Mouse (Mus musculus) kidney, embryonic 14.5 days (tissue): Measurements from ENCODE around the gene Lrp5. TPM values are rescaled to one million over a fixed set of nuclear protein-coding genes. Genes with fewer than 3 reads are reported as not detected.

Experiments
- ATAC-seq: fragments of 200-750 bp; cut with Nextera tagmentation; 2 replicates; pipeline ENCODE4 v1.8.0; 2017; ENCODE audit warnings: moderate number of reproducible peaks, mild to moderate bottlenecking, moderate TSS enrichment, moderate library complexity; ENCODE audit not compliant: low FRiP score, low TSS enrichment
- H3K27ac ChIP-seq: fragments of 300-500 bp; sonication (generic); 2 replicates; pipeline ENCODE4 v1.5.1; 2014; ENCODE audit warnings: low read depth, mild to moderate bottlenecking, low read length, moderate library complexity, mixed read lengths
- H3K27me3 ChIP-seq: fragments of 300-500 bp; sonication (generic); 2 replicates; pipeline ENCODE4 v1.6.1; 2014; ENCODE audit warnings: mild to moderate bottlenecking, low read length; ENCODE audit not compliant: control insufficient read depth, insufficient read depth
- H3K36me3 ChIP-seq: fragments of 300-500 bp; sonication (generic); 2 replicates; pipeline ENCODE4 v1.6.1; 2014; ENCODE audit warnings: low read length, mixed read lengths; ENCODE audit not compliant: control insufficient read depth, insufficient read depth
- H3K4me1 ChIP-seq: fragments of 300-500 bp; sonication (generic); 2 replicates; pipeline ENCODE4 v1.6.1; 2014; ENCODE audit warnings: low read length, mixed read lengths; ENCODE audit not compliant: control insufficient read depth, insufficient read depth
- H3K4me2 ChIP-seq: fragments of 300-500 bp; sonication (generic); replicated peaks from 2 replicates; pipeline ENCODE4 v1.6.1; 2014; ENCODE audit warnings: low read depth, mild to moderate bottlenecking, low read length
- H3K4me3 ChIP-seq: fragments of 300-500 bp; sonication (generic); 2 replicates; pipeline ENCODE4 v1.5.1; 2014; ENCODE audit warnings: mild to moderate bottlenecking, low read length
- H3K9ac ChIP-seq: fragments of 300-500 bp; sonication (generic); 2 replicates; pipeline ENCODE4 v1.6.1; 2014; ENCODE audit warnings: low read depth, mild to moderate bottlenecking, low read length, moderate library complexity
- H3K9me3 ChIP-seq: fragments of 300-500 bp; sonication (generic); 2 replicates; pipeline ENCODE4 v1.6.1; 2016; ENCODE audit warnings: low read length; ENCODE audit not compliant: control insufficient read depth
- WGBS: fragments of 180-500 bp; shearing (Covaris S2); extraction: QIAGEN DNeasy Blood & Tissue Kit; methylation state at CpG from one replicate; pipeline ENCODE4 v1.1.7; 2014; 5-methylcytosine and 5-hydroxymethylcytosine counted together
- polyA plus RNA-seq: library from polyadenylated mRNA; unstranded; fragments of >200 nt; fragmentation: Nextera tagmentation; extraction: Ambion mirVana; gene quantifications from 2 replicates; pipeline ENCODE4 v1.2.1, GENCODE M21; 2014

The Lrp5 gene
- polyA plus RNA-seq, 1 experiment from 2014 or later: 10.1 TPM

- no peak for ATAC-seq
- no peak overlapping the region for H3K27ac ChIP-seq
- H3K4me3 ChIP-seq: no peak overlapping the region
- H3K4me2 ChIP-seq: no peak overlapping the region
- no peak overlapping the region for H3K9ac ChIP-seq
- no peaks in the 10 kb centered on the region for H3K4me1 ChIP-seq
- no peaks in the 10 kb centered on the region for H3K27me3 ChIP-seq
- no peaks in the 10 kb centered on the region for H3K9me3 ChIP-seq
- H3K36me3 ChIP-seq: peaks cover 23% of the 10 kb centered on the region
- 94% methylated on average over 5 of the region's 5 CpGs for WGBS
These were observed 146.9 kb downstream of the Lrp5 start for GRCm38 (mm10) chr19:3539456-3539855.

- H3K4me3 ChIP-seq: no peak overlapping the region
- no peak for ATAC-seq
- H3K27ac ChIP-seq: no peak overlapping the region
- H3K36me3 ChIP-seq: peaks cover 10% of the 10 kb centered on the region; the same call in 1 of the 2 replicates
- WGBS: 93% methylated on average over 6 of the region's 6 CpGs
- no peak overlapping the region for H3K9ac ChIP-seq
- no peaks in the 10 kb centered on the region for H3K9me3 ChIP-seq
- H3K4me2 ChIP-seq: no peak overlapping the region
- H3K27me3 ChIP-seq: no peaks in the 10 kb centered on the region
- no peaks in the 10 kb centered on the region for H3K4me1 ChIP-seq
These were observed 148.7 kb downstream of the Lrp5 start for GRCm38 (mm10) chr19:3537658-3538057.

DNA sequence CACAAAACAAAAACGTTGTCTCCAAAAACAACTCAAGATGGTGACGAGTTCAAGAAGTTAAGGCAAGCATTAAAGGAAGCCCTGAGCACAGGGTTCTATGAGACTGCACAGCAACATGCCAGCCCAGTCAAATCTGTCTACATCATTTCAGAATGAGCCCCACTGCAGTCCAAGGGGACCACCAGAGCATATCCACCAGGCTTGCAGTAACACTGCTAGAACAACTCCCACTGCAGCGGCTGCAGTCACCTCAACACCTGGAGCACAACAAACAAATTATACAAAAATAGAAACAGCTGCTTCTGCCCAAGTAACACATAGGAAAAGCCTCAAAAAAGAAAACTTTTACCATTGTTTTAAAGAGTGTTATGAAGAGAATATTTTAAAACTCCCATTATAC is 151.4 kb downstream of the Lrp5 start:
- 82% methylated on average over 3 of the region's 3 CpGs for WGBS
- Histone ChIP-seq H3K36me3 (peaks cover 3% of the 10 kb centered on the region; the same call in 1 of the 2 replicates), H3K4me3 (no peak overlapping the region), H3K27ac (no peak overlapping the region), H3K4me2 (no peak overlapping the region), H3K9ac (no peak overlapping the region), H3K9me3 (no peaks in the 10 kb centered on the region), H3K27me3 (no peaks in the 10 kb centered on the region), H3K4me1 (no peaks in the 10 kb centered on the region)
- no peak for ATAC-seq

Other genes starting within 250 kb of the Lrp5 start
- 44.8 and 81.1 TPM in 2 replicates for gene Ppp6r3, start 110.8 kb downstream of the Lrp5 start, polyA plus RNA-seq
- 33.7 and 38.6 TPM in 2 replicates for gene 1810055G02Rik, start 21.7 kb upstream of the Lrp5 start, polyA plus RNA-seq
- 20.2 and 41.7 TPM in 2 replicates for gene Kmt5b, start 80.9 kb upstream of the Lrp5 start, polyA plus RNA-seq
- gene Chka, start 165.2 kb upstream of the Lrp5 start, polyA plus RNA-seq: 46.8 and 62.6 TPM in 2 replicates
- gene Tcirg1, start 220.6 kb upstream of the Lrp5 start, polyA plus RNA-seq: 26.2 and 35.0 TPM in 2 replicates
- gene Ndufs8, start 226.2 kb upstream of the Lrp5 start, polyA plus RNA-seq: 397 and 412 TPM in 2 replicates
- gene Aldh3b1, start 243.2 kb upstream of the Lrp5 start, polyA plus RNA-seq: 2.8 and 3.0 TPM in 2 replicates
- 7.0 and 12.4 TPM in 2 replicates for gene Unc93b1, start 248.6 kb upstream of the Lrp5 start, polyA plus RNA-seq